In genomic region chr17:30877456-30877855, GRCm38 (mm10) we compare ENCODE assay signal across 32 mouse cellular contexts. TPM values are rescaled to one million over a fixed set of nuclear protein-coding genes. Genes with fewer than 3 reads are reported as not detected.
DNase-seq lines count a peak whose midpoint lies in the region; ATAC-seq and TF ChIP-seq lines count a peak whose summit lies in the region.
"Had no signal": no experiment of that assay in that cellular context is flagged by ENCODE, and none has a peak within 500 bp of the region (broad histone marks: within the 10 kb centered on the region; RNA-seq: fewer than 3 reads in every experiment).

No protein-coding gene starts in this region.

- peaks cover 10% of the 10 kb centered on the region; the same call in 1 of the 2 replicates for H3K4me1 ChIP-seq in cerebellum, adult 2 months (ENCODE audit: control insufficient read depth, insufficient read depth, low read length)
- H3K4me1 ChIP-seq in embryonic facial prominence, embryonic 10.5 days: peaks cover 8% of the 10 kb centered on the region
- H3K4me1 ChIP-seq: embryonic facial prominence, embryonic 12.5 days; limb, embryonic 12.5 days; liver, embryonic 15.5 days had no signal

- ATAC-seq in activated CD4-positive, CD25-positive, alpha-beta regulatory T cell, adult 4 months: no peak
- no peak for ATAC-seq in granulocyte monocyte progenitor cell, adult 5-6 weeks (replicated peaks; ENCODE audit: poor library complexity, severe bottlenecking)
- ATAC-seq: forebrain, embryonic 14.5 days; hindbrain, postnatal 0 days; intestine, embryonic 16.5 days had no signal

- no peaks in the 10 kb centered on the region for H3K36me3 ChIP-seq in embryonic facial prominence, embryonic 10.5 days (replicated peaks)
- H3K36me3 ChIP-seq: embryonic facial prominence, embryonic 12.5 days; heart, embryonic 13.5 days; hindbrain, embryonic 12.5 days; limb, embryonic 12.5 days; liver, embryonic 15.5 days had no signal

- H3K27ac ChIP-seq in cerebellum, adult 2 months (ENCODE audit: insufficient read depth, low read length): no peak overlapping the region
- H3K27ac ChIP-seq in embryonic facial prominence, embryonic 10.5 days (replicated peaks): no peak overlapping the region
- H3K27ac ChIP-seq: embryonic facial prominence, embryonic 12.5 days; heart, adult 2 months; heart, embryonic 13.5 days; hindbrain, embryonic 12.5 days; hindbrain, postnatal 0 days; kidney, postnatal 0 days; limb, embryonic 12.5 days; liver, embryonic 15.5 days had no signal

- H3K4me3 ChIP-seq in cerebellum, adult 2 months (replicated peaks; ENCODE audit: insufficient read depth, low read depth, low read length): no peak overlapping the region
- no peak overlapping the region for H3K4me3 ChIP-seq in embryonic facial prominence, embryonic 10.5 days
- H3K4me3 ChIP-seq: embryonic facial prominence, embryonic 12.5 days; heart, adult 2 months; heart, embryonic 13.5 days; hindbrain, embryonic 12.5 days; limb, embryonic 12.5 days; liver, embryonic 15.5 days had no signal

- no peak for TF ChIP-seq POLR2A in cerebellum, adult 2 months (IDR thresholded peaks at IDR 0.05; ENCODE audit: borderline replicate concordance, insufficient read depth, low read length)

- no peaks in the 10 kb centered on the region for H3K27me3 ChIP-seq in cerebellum, adult 2 months (ENCODE audit: control insufficient read depth, insufficient read depth, low read length)
- no peaks in the 10 kb centered on the region for H3K27me3 ChIP-seq in embryonic facial prominence, embryonic 10.5 days (replicated peaks; ENCODE audit: low read depth, poor library complexity, severe bottlenecking)
- H3K27me3 ChIP-seq: embryonic facial prominence, embryonic 12.5 days; heart, embryonic 13.5 days; hindbrain, embryonic 12.5 days; liver, embryonic 15.5 days had no signal

- 8% methylated on average over 7 of the region's 7 CpGs for WGBS in cerebellum, adult 2 months
- WGBS in embryonic facial prominence, embryonic 10.5 days: 86% methylated on average over 7 of the region's 7 CpGs

- peak; percentile 13 to 14 for DNase-seq in urinary bladder, adult 18-20 months (ENCODE audit: low spot score in 2 of 2)
- no peak for DNase-seq in urinary bladder, postnatal 14 days (ENCODE audit: low spot score)
- DNase-seq in cerebellum, adult 2 months: peak; percentile 90 to 96
- peak; percentile 84 to 93 for DNase-seq in cerebellum, postnatal 14 days
- no peak for DNase-seq in embryonic facial prominence, embryonic 10.5 days (ENCODE audit: low spot score)
- no peak for DNase-seq in frontal cortex, postnatal 10 days (ENCODE audit: low spot score in 2 of 2)
- DNase-seq: adrenal gland, adult 2 months; adrenal gland, postnatal 36 days; gastrocnemius, postnatal 36 days; heart, adult 2 months; heart, postnatal 10 days; kidney, adult 8-10 months; layer of hippocampus, postnatal 36 days; lung, embryonic 14.5 days; lung, postnatal 14 days; midbrain, embryonic 14.5 days; right cerebral cortex, postnatal 25 days; thymus, adult 18-20 months; thymus, postnatal 36 days had no signal

- no peak for TF ChIP-seq CTCF in cerebellum, adult 2 months (IDR thresholded peaks at IDR 0.05; ENCODE audit: borderline replicate concordance, insufficient read depth, low read depth, low read length)

- H3K9me3 ChIP-seq in embryonic facial prominence, embryonic 10.5 days: no peaks in the 10 kb centered on the region
- H3K9me3 ChIP-seq: embryonic facial prominence, embryonic 12.5 days; heart, embryonic 13.5 days; liver, embryonic 15.5 days had no signal

RNA-seq across cellular contexts. Expression of gene Glp1r, which starts 24.2 kb away (rescaled TPM):
- polyA plus RNA-seq in cerebellum, adult 2 months (2012; rRNA removed): 0.97 and 1.2 TPM in 2 replicates
- 0.03 and 0.04 TPM in 2 replicates for polyA plus RNA-seq in embryonic facial prominence, embryonic 10.5 days (2016; fragmentation: Nextera tagmentation; extraction: Ambion mirVana)
- polyA plus RNA-seq in activated CD4-positive, CD25-positive, alpha-beta regulatory T cell, adult 4 months (2017; shearing (Covaris generic)): under 1 TPM in 1 of 2 experiments, not detected in 1; 0.15 TPM
- not detected in 2 replicates for total RNA-seq in granulocyte monocyte progenitor cell, adult 5-6 weeks (2014; fragmentation: Nextera tagmentation)
- not detected in 2 replicates for total RNA-seq in granulocyte monocyte progenitor cell, adult 5-6 weeks (2017)
- total RNA-seq: gastrocnemius, adult 18-20 months; gastrocnemius, postnatal 36 days; monocyte, adult 5-6 weeks had no signal
- polyA plus RNA-seq: embryonic facial prominence, embryonic 12.5 days; hindbrain, embryonic 12.5 days; limb, embryonic 12.5 days; liver, embryonic 15.5 days had no signal

Comparison
In these comparisons a context has a peak if more than half of its experiments do, and no peak if none do; other contexts are left out.
1. DNase-seq: peak in urinary bladder, adult 18-20 months (2 of 2), cerebellum, adult 2 months (2 of 2) and cerebellum, postnatal 14 days (2 of 2); none in urinary bladder, postnatal 14 days (single experiment), embryonic facial prominence, embryonic 10.5 days (single experiment) and frontal cortex, postnatal 10 days (0 of 2).